Mouse (Mus musculus) urinary bladder, postnatal 14 days (tissue): ENCODE measurements around the gene Wnt6.
A peak's percentile ranks its signal among the peaks of the same experiment; 100 is the strongest.

ENCODE experiments used
- DNase-seq: peaks from one replicate; pipeline ENCODE4 v3.0.0; 2021; ENCODE audit warnings: low spot score

The Wnt6 gene

GRCm38 (mm10) chr1:74771845-74771930 is at the start of gene Wnt6:
Gene Wnt6 (plus strand): TSS chr1:74771892.
- no peak for DNase-seq

GRCm38 (mm10) chr1:74723748-74724147 is 47.9 kb upstream of the Wnt6 start:
- no peak for DNase-seq

- no peak for DNase-seq
Observed at GRCm38 (mm10) chr1:74726114-74726513, 45.6 kb upstream of the Wnt6 start.

GRCm38 (mm10) chr1:74726674-74727073 is 45.0 kb upstream of the Wnt6 start:
- peak; percentile 32 for DNase-seq

- DNase-seq, result no peak
Observed at GRCm38 (mm10) chr1:74728446-74728845, 43.2 kb upstream of the Wnt6 start.

GRCm38 (mm10) chr1:74736977-74737376 is 34.7 kb upstream of the Wnt6 start:
- no peak for DNase-seq

- no peak for DNase-seq
Observed at GRCm38 (mm10) chr1:74737500-74737899, 34.2 kb upstream of the Wnt6 start.

GRCm38 (mm10) chr1:74740846-74741245 is 30.8 kb upstream of the Wnt6 start:
- DNase-seq, result no peak

GRCm38 (mm10) chr1:74747335-74747734 is 24.4 kb upstream of the Wnt6 start:
- DNase-seq, result no peak

GRCm38 (mm10) chr1:74748643-74749271 is 22.9 kb upstream of the Wnt6 start, which contains the start of gene Prkag3:
Gene Prkag3 (minus strand): TSS chr1:74749221.
- peak; percentile 66 for DNase-seq

- peak; percentile 72 for DNase-seq
Observed at GRCm38 (mm10) chr1:74749301-74749700, 22.4 kb upstream of the Wnt6 start.

- no peak for DNase-seq
Observed at GRCm38 (mm10) chr1:74750683-74751082, 21.0 kb upstream of the Wnt6 start.

GRCm38 (mm10) chr1:74752150-74752549 is 19.5 kb upstream of the Wnt6 start:
- no peak for DNase-seq

- DNase-seq, result no peak
Observed at GRCm38 (mm10) chr1:74752833-74753232, 18.9 kb upstream of the Wnt6 start.

- no peak for DNase-seq
Observed at GRCm38 (mm10) chr1:74753266-74753974, 18.3 kb upstream of the Wnt6 start.

GRCm38 (mm10) chr1:74754175-74754785 is 17.4 kb upstream of the Wnt6 start:
- DNase-seq, result no peak

GRCm38 (mm10) chr1:74759773-74760172 is 11.9 kb upstream of the Wnt6 start:
- peak; percentile 52 for DNase-seq

- peak; percentile 81 for DNase-seq
Observed at GRCm38 (mm10) chr1:74763081-74763480, 8.6 kb upstream of the Wnt6 start.

- DNase-seq, result no peak
Observed at GRCm38 (mm10) chr1:74770727-74771466, 795 bp upstream of the Wnt6 start.

GRCm38 (mm10) chr1:74771467-74771844 is 236 bp upstream of the Wnt6 start:
- no peak for DNase-seq

GRCm38 (mm10) chr1:74771931-74772620 is 384 bp downstream of the Wnt6 start:
- DNase-seq, result no peak

GRCm38 (mm10) chr1:74773136-74773535 is 1.4 kb downstream of the Wnt6 start:
- DNase-seq, result peak; percentile 87

- DNase-seq, result no peak
Observed at GRCm38 (mm10) chr1:74774062-74774461, 2.4 kb downstream of the Wnt6 start.
